16 mouse cellular contexts compared by ENCODE assay signal in the genomic region with DNA sequence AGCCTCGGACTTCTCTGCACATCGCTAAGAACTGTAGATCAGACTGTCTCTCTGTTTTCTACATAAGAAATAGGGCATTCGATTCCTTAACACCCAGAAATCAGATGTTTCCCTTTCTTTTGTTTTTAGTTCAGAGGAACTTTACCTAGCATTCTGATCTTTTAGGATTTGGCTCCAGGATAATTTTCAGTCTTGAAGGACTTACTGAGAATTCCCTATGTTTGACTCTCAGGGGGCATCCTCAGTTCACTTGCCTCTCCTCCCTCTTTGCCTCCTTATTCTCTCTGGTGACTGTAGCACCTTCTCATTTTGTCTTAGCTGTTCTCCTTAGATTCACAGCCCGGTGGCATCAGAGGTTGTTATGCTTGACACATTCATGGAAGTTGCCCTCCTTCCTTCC.
"Had no signal": no experiment of that assay in that cellular context is flagged by ENCODE, and none has a peak within 500 bp of the region (broad histone marks: within the 10 kb centered on the region; RNA-seq: fewer than 3 reads in every experiment).

No protein-coding gene starts in this region.

- DNase-seq: retina, postnatal 1 day; right cerebral cortex, adult 18-20 months; right cerebral cortex, postnatal 14 days; right cerebral cortex, postnatal 25 days; right cerebral cortex, postnatal 4 days; spleen, adult 18-20 months; thymus, adult 18-20 months; thymus, adult 2 months; thymus, postnatal 14 days; thymus, postnatal 25 days; thymus, postnatal 36 days; thymus, postnatal 4 days had no signal

- H3K4me3 ChIP-seq: neural tube, embryonic 13.5 days; neural tube, embryonic 15.5 days; stomach, embryonic 15.5 days had no signal

- H3K9ac ChIP-seq: neural tube, embryonic 13.5 days; neural tube, embryonic 15.5 days; stomach, embryonic 15.5 days had no signal

- H3K9me3 ChIP-seq: neural tube, embryonic 13.5 days; neural tube, embryonic 15.5 days; stomach, embryonic 15.5 days had no signal

- H3K27ac ChIP-seq: neural tube, embryonic 13.5 days; neural tube, embryonic 15.5 days; stomach, embryonic 15.5 days; stomach, postnatal 0 days had no signal

- H3K4me1 ChIP-seq: neural tube, embryonic 13.5 days; stomach, embryonic 15.5 days had no signal

- H3K36me3 ChIP-seq: neural tube, embryonic 13.5 days; neural tube, embryonic 15.5 days; stomach, embryonic 15.5 days had no signal

- H3K4me2 ChIP-seq: neural tube, embryonic 13.5 days; neural tube, embryonic 15.5 days; stomach, embryonic 15.5 days had no signal

- H3K27me3 ChIP-seq: neural tube, embryonic 13.5 days; neural tube, embryonic 15.5 days; stomach, embryonic 15.5 days had no signal
